In genomic region chr4:109241934-109242333, GRCm38 (mm10) we compare ENCODE assay signal across 10 mouse cellular contexts. TPM values are rescaled to one million over a fixed set of nuclear protein-coding genes. Genes with fewer than 3 reads are reported as not detected.
DNase-seq lines count a peak whose midpoint lies in the region; ATAC-seq lines count a peak whose summit lies in the region.
"Had no signal": no experiment of that assay in that cellular context is flagged by ENCODE, and none has a peak within 500 bp of the region (broad histone marks: within the 10 kb centered on the region; RNA-seq: fewer than 3 reads in every experiment).

No protein-coding gene starts in this region.

- intact Hi-C loops in left cerebral cortex, postnatal 36 days (cut with DNase I): no loop called here
- intact Hi-C loops in left cerebral cortex, postnatal 25 days (cut with DNase I): no loop called here

- H3K27me3 ChIP-seq in hindbrain, embryonic 13.5 days: no peaks in the 10 kb centered on the region
- no peaks in the 10 kb centered on the region; the same call in 1 of the 2 replicates for H3K27me3 ChIP-seq in hindbrain, embryonic 10.5 days (ENCODE audit: insufficient read depth, poor library complexity, severe bottlenecking)
- no peaks in the 10 kb centered on the region for H3K27me3 ChIP-seq in limb, embryonic 15.5 days

- H3K4me3 ChIP-seq in hindbrain, embryonic 13.5 days: no peak overlapping the region
- no peak overlapping the region for H3K4me3 ChIP-seq in hindbrain, embryonic 10.5 days
- no peak overlapping the region for H3K4me3 ChIP-seq in limb, embryonic 15.5 days

- no peak overlapping the region for H3K9ac ChIP-seq in hindbrain, embryonic 13.5 days
- no peak overlapping the region for H3K9ac ChIP-seq in limb, embryonic 15.5 days

- no peak overlapping the region for H3K4me2 ChIP-seq in hindbrain, embryonic 13.5 days
- no peak overlapping the region for H3K4me2 ChIP-seq in limb, embryonic 15.5 days

- H3K27ac ChIP-seq in hindbrain, embryonic 13.5 days: 0 out of 2 replicates have a peak overlapping the region, but pooled peaks have one; percentile 52
- no peak overlapping the region for H3K27ac ChIP-seq in hindbrain, embryonic 10.5 days
- peak overlapping the region; percentile 34 for H3K27ac ChIP-seq in limb, embryonic 15.5 days

- 43% methylated on average over 4 of the region's 4 CpGs for WGBS in hindbrain, embryonic 13.5 days
- 77% methylated on average over 4 of the region's 4 CpGs for WGBS in hindbrain, embryonic 10.5 days
- 37% methylated on average over 4 of the region's 4 CpGs for WGBS in limb, embryonic 15.5 days

- H3K36me3 ChIP-seq in hindbrain, embryonic 13.5 days: no peaks in the 10 kb centered on the region
- H3K36me3 ChIP-seq in hindbrain, embryonic 10.5 days: no peaks in the 10 kb centered on the region
- H3K36me3 ChIP-seq in limb, embryonic 15.5 days: no peaks in the 10 kb centered on the region

- DNase-seq in hindbrain, embryonic 10.5 days (ENCODE audit: low spot score): no peak
- DNase-seq in NIH3T3 (ENCODE audit: low read depth): peak; percentile 91
- DNase-seq in gastrocnemius, adult 18-20 months (ENCODE audit: low spot score): peak; percentile 89
- DNase-seq in right cerebral cortex, adult 2 months (ENCODE audit: low spot score in 2 of 2): no peak
- no peak for DNase-seq in left cerebral cortex, postnatal 36 days (ENCODE audit: low spot score in 2 of 2)
- no peak for DNase-seq in left cerebral cortex, postnatal 25 days (ENCODE audit: low spot score in 2 of 2)

- H3K9me3 ChIP-seq in hindbrain, embryonic 13.5 days: no peaks in the 10 kb centered on the region; the same call in 1 of the 2 replicates
- H3K9me3 ChIP-seq in hindbrain, embryonic 10.5 days: no peaks in the 10 kb centered on the region
- no peaks in the 10 kb centered on the region for H3K9me3 ChIP-seq in limb, embryonic 15.5 days

- peaks cover 19% of the 10 kb centered on the region for H3K4me1 ChIP-seq in hindbrain, embryonic 13.5 days (replicated peaks)
- H3K4me1 ChIP-seq in hindbrain, embryonic 10.5 days (replicated peaks): peaks cover 10% of the 10 kb centered on the region
- H3K4me1 ChIP-seq in limb, embryonic 15.5 days: peaks cover 12% of the 10 kb centered on the region; the same call in 1 of the 2 replicates

- ATAC-seq in hindbrain, embryonic 13.5 days (ENCODE audit: low FRiP score): peak; percentile 50; the same call in 1 of the 2 replicates
- no peak for ATAC-seq in limb, embryonic 15.5 days (ENCODE audit: insufficient number of reproducible peaks, low FRiP score, low TSS enrichment, low read depth)

RNA-seq across cellular contexts. Expression of gene Calr4, which starts 7.6 kb away (rescaled TPM):
- polyA plus RNA-seq in hindbrain, embryonic 13.5 days (2015; fragmentation: Nextera tagmentation; extraction: Ambion mirVana): 2.1 and 2.2 TPM in 2 replicates
- 0.10 TPM in 1 of 2 replicates, not detected in the other for polyA plus RNA-seq in hindbrain, embryonic 10.5 days (2016; fragmentation: Nextera tagmentation; extraction: Ambion mirVana)
- not detected for total RNA-seq in gastrocnemius, adult 18-20 months (2021)
- polyA plus RNA-seq in limb, embryonic 15.5 days (2015; fragmentation: Nextera tagmentation; extraction: Ambion mirVana): 0.09 and 0.24 TPM in 2 replicates
- under 1 TPM; 0.36 to 0.94 TPM for total RNA-seq in left cerebral cortex, postnatal 36 days (2021)
- total RNA-seq in left cerebral cortex, postnatal 25 days (2021): under 1 TPM; 0.50 to 0.80 TPM
- total RNA-seq: hematopoietic stem cell, adult 5-6 weeks; MEL had no signal

RNA-seq across cellular contexts. Expression of gene Eps15, which starts 38.1 kb away (rescaled TPM):
- polyA plus RNA-seq in hindbrain, embryonic 13.5 days (2015; fragmentation: Nextera tagmentation; extraction: Ambion mirVana): 68.8 and 69.1 TPM in 2 replicates
- 39.4 and 41.6 TPM in 2 replicates for polyA plus RNA-seq in hindbrain, embryonic 10.5 days (2016; fragmentation: Nextera tagmentation; extraction: Ambion mirVana)
- 10 to 100 TPM; 74.3 to 80.3 TPM for total RNA-seq in gastrocnemius, adult 18-20 months (2021)
- polyA plus RNA-seq in limb, embryonic 15.5 days (2015; fragmentation: Nextera tagmentation; extraction: Ambion mirVana): 37.5 and 40.1 TPM in 2 replicates
- total RNA-seq in left cerebral cortex, postnatal 36 days (2021): 100 to 1,000 TPM; 184 to 202 TPM
- 100 to 1,000 TPM; 183 to 199 TPM for total RNA-seq in left cerebral cortex, postnatal 25 days (2021)

RNA-seq across cellular contexts. Expression of gene Osbpl9, which starts 39.9 kb away (rescaled TPM):
- 90.1 and 92.1 TPM in 2 replicates for polyA plus RNA-seq in hindbrain, embryonic 13.5 days (2015; fragmentation: Nextera tagmentation; extraction: Ambion mirVana)
- 59.5 and 66.7 TPM in 2 replicates for polyA plus RNA-seq in hindbrain, embryonic 10.5 days (2016; fragmentation: Nextera tagmentation; extraction: Ambion mirVana)
- total RNA-seq in gastrocnemius, adult 18-20 months (2021): 100 to 1,000 TPM in 1 of 2 experiments, 10 to 100 TPM in 1; 91.6 to 107 TPM
- 62.1 and 63.8 TPM in 2 replicates for polyA plus RNA-seq in limb, embryonic 15.5 days (2015; fragmentation: Nextera tagmentation; extraction: Ambion mirVana)
- 10 to 100 TPM; 54.6 to 62.8 TPM for total RNA-seq in left cerebral cortex, postnatal 36 days (2021)
- total RNA-seq in left cerebral cortex, postnatal 25 days (2021): 10 to 100 TPM; 44.5 to 59.2 TPM

Comparison
In these comparisons a context has a peak if more than half of its experiments do, and no peak if none do; other contexts are left out.
1. DNase-seq: peak in NIH3T3 (single experiment) and gastrocnemius, adult 18-20 months (single experiment); none in hindbrain, embryonic 10.5 days (single experiment), right cerebral cortex, adult 2 months (0 of 2), left cerebral cortex, postnatal 36 days (0 of 2) and left cerebral cortex, postnatal 25 days (0 of 2).